Mouse (Mus musculus) erythroblast, adult 5-6 weeks (primary cell): ENCODE measurements around the gene Psmg4. TPM values are rescaled to one million over a fixed set of nuclear protein-coding genes. Genes with fewer than 3 reads are reported as not detected.

Source experiments
- ATAC-seq: replicated peaks from 2 replicates; pipeline ENCODE4 v1.8.0; 2016; ENCODE audit warnings: moderate number of reproducible peaks, mild to moderate bottlenecking, moderate TSS enrichment, inconsistent platforms; ENCODE audit not compliant: poor library complexity, low FRiP score, severe bottlenecking
- total RNA-seq, 2 experiments: library from RNA; stranded (forward) in 1 of 2; stranded (reverse) in 1 of 2; fragments of 150-400 nt in 1 of 2; fragments of 200-764, 138-1000 nt in 1 of 2; gene quantifications; 2 replicates each; pipeline versions ENCODE4 v1.2.3 to v1.2.4; 2015 to 2017; ENCODE audit warnings: low replicate concordance in 2 of 2

Psmg4 gene
- total RNA-seq (2015; ENCODE audit: low replicate concordance) (10.4 and 21.3 TPM in 2 replicates), total RNA-seq (2017; ENCODE audit: low replicate concordance) (14.7 and 14.8 TPM in 2 replicates)

DNA sequence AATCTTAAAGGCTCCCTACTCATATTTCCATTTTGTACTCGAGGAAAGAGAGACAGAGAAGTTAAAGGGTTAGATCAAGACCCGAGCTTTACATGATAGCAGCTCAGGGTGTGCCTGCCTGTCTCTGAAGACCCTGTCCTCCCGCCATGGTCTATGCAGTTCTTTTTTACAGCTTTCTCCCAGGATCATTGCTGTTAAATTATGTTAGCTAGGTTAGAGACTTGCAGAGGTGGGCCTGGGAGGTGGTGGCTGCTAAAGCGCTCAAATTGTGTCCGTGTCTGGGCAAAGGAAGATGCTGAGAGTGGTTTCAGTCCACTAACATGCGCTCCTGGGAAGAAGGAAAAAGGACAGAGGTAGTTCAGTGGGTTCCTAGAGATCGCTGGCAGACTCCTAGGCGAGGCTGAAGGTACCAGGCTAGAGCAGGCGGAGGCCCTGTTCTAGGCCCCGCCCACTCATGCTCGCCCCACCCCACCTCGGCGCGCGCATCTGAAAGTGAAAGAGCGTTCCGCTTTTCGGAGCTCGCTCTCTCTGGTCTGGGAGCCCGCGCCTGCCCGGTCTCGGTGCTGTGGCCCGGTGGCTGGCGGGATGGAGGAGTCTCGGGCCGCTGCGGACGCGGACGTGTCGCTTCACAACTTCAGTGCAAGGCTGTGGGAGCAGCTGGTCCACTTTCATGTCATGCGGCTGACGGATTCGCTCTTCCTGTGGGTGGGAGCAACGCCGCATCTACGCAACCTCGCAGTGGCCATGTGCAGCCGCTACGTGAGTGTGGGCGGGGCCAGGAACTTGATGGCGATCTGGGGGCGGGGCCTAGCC lies at the start of gene Psmg4:
Gene Psmg4 (plus strand): TSS at position 474 of the 813 bp plus-strand sequence.
- ATAC-seq = peak; percentile 97

DNA sequence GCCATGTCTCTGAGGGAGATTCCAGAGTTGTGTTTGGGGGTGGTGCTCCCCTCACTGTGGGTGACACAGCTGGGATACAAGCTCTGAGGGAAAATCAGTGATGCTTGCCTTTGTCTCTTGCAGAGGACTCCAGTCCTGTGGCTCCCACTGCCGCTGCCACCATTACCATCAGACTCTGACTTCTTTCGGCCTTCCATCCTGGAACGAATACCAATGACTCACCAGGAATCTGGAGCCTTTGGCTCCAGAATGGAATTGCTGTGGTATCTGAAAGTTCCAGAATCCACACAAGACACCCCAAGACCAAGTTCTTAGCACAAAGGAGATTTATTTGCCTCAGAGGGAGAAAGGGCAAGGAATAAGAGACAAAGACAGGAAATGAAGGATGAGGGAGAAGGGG lies 49.7 kb upstream of the Psmg4 start:
- no peak for ATAC-seq

DNA sequence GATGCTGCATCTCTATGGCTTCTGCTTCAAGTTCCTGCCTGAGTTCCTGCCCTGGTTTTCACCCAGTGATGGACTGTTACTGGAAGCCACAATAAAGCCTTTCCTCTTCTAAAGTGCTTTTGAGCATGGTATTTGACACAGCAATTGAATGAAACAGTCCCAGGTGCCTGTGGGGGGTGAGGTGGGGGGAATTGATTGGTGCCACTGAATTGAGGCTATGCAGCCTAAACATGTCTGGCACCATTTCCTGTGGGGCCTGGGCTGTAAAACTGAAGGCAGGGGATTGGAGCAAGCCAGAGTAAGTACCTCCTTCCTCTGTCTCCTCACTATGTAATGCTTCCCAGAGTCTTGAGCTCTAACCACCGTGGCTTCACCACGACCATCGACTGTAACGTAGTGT lies 48.1 kb upstream of the Psmg4 start:
- no peak for ATAC-seq

DNA sequence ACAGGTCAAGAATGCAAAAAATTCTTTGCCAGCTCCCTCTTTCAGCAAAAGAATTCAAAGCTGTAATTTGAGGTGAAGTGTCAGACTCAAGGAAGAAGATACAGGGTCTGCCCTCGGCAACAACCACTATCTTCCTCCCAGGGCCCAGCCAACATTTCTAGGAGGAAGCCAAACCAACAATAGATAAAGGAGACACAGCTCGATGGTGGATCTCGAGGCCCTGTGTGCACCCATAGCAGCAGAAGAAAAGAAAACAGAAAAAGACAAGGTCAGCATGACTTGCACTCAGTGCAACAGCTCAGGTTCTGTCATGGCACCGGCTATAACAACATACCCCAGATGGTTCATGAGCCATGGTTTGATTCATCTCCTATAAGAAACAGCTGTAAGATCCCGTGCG lies 46.3 kb upstream of the Psmg4 start:
- peak; percentile 24; the same call in 1 of the 2 replicates for ATAC-seq

DNA sequence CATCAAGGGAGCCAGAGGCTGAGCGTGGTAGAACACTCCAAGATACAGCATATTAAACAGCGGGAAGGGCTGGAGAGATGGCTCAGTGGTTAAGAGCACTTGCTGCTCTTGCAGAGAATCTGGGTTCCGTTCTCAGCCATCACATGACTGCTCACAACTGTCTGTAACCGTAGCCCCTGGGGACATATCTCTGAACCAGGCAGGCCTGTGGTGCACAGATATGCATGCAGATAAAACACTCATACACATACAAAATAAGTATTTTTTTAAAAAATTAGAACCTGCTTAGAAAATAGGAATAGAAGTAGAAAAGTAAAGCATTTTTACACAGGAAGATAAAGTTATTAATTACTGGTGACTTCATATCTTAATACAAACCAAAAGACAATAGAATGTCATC lies 43.9 kb upstream of the Psmg4 start:
- ATAC-seq = 0 out of 2 replicates have a peak, but pooled peaks have one; percentile 57

DNA sequence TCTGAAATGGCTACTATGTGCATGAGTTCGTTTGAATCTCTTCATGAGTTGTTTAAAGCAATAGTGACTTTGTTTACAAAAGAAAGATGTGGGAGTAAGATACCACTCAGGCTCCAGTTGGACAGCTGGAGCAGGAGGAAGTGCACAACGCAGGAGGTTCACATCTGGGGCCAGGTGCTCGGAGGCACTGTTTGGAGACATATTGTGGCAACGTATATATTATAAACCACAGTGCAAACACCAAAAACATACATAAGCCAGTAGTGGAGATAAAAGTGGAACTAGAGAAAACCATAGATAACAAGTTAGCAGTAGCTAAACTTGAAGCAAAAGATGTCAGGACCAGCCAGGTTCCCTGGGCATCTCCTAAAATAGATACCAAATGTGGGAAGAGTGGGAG lies 43.4 kb upstream of the Psmg4 start:
- no peak for ATAC-seq

DNA sequence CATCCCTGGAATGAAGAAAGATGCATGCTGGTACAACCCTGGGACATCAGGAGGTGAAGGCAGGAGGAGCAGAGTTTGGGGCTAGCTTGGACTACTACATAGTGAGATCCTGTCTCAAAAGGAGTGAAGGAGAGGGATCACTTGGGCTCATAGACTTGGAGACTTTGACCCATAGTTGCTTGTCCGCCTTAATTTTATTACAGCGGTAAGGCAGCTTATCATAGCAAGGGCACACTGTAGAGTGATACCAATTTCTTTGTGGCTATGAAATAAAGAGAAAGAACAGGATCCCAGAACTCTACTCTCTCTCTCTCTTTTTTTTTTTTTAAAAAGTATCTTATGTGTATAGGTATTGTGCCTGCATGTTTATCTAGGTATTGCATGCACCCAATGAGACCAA lies 42.2 kb upstream of the Psmg4 start:
- no peak for ATAC-seq

DNA sequence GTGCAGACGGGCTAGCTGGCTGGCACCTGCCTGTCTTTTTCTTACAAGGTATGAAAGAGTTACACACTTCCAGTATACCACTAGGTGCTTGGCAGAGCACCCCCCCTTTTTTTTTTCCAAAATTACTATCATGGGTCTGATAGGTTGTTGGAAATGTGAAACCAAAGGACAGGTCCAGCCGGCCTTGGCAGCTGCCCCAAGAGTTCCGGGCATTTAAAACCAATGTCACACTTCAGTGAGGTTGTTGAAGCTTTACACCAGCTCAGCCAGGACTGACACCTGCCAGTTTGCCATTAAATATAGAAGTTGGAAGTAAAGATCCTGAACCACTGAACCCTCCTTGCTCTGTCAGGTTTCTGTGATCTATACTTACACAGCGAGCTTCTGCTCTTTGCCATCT lies 37.1 kb upstream of the Psmg4 start:
- no peak for ATAC-seq

DNA sequence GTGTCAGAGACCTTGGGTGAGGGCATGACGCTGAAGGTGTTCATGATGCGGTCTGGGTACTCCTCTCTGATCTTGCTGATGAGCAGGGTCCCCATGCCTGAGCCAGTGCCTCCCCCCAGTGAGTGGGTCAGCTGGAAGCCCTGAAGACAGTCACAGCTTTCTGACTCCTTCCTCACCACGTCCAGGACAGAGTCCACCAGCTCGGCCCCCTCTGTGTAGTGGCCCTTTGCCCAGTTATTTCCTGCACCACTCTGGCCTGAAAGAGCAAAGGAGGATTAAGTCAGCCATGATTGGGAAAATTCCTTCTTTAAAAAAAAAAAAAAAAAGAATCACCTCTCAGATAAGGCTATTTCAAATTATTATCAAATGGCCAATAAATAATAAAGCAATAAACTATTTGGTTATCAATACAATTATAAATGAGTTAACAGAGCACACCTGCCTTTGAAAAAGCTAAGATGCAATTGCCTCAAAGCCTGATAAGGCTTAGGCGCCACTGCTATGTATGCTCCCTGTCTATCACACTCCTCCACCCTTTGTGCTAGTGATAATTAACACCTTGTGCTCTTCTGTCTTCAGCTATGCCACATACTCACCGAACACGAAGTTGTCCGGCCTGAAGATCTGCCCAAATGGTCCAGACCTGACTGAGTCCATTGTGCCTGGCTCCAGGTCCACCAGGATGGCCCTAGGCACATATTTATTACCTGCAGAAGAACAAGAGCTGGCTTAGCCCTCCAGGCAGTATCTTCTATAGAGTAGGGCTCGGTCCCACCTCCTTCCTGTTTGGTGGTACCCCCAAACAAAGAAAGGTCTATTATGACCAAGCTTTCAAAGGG lies 34.3 kb upstream of the Psmg4 start:
- no peak for ATAC-seq

DNA sequence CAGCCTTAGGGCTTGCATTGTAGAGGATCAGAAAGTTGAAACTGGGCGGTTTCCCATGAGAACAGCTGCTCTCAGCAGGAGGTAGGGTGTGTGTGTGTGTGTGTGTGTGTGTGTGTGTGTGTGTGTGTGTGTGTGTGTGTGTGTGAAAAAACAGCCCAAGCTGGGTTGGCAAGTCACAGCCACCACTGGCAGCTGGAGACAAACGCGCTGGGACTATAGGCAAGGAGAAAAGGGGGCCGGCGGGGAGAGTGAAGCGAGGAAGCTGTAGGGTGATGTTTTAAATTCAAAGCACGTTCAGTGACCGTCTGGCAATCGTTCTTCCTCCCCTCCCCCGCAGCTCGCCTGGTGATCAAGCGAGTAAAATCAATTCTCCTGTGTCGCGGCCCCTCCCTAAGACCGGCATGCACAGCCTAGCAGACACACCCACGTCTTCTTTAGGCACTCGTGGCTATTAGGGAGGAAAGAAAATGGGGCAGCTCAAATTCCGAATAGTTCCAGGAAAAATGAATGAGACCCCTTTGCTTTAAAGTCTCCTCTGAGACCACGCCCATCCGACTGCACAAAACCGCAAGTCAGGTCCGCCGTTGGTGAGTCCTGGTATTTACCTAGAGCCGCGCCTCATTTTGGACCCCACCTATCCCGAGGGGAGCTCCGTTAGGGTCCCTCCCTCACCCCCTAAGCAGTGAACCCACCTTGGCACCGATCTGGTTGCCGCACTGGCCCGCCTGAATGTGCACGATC lies 33.1 kb upstream of the Psmg4 start:
- ATAC-seq = no peak

DNA sequence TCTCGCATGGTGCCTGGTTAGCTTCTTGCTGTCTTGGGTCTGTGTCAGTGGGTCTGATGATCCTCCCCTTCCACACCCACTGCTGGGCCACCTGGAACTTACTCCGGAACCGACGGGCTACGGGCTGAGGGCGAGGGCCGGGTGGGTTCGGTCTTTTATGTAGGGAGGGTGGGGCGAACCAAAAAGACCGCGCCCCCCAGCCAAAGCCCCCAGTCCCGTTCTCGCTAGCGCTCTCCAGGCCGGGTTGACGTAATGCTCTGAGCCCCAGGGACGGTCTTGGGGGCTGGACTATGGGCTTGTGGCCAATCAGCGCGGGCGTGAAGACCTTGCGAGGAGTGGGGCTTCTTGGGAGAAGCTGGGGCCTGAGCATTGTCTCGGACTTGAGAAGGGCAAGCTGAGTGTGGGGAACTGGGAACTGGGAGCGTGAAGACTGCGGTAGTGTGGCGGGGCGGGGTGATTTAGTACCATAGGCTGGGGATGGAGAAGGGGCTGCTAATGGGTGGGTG lies 32.5 kb upstream of the Psmg4 start, which contains the start of gene Tubb2b:
Gene Tubb2b (minus strand): TSS at position 241 of the 506 bp plus-strand sequence.
- ATAC-seq = no peak

DNA sequence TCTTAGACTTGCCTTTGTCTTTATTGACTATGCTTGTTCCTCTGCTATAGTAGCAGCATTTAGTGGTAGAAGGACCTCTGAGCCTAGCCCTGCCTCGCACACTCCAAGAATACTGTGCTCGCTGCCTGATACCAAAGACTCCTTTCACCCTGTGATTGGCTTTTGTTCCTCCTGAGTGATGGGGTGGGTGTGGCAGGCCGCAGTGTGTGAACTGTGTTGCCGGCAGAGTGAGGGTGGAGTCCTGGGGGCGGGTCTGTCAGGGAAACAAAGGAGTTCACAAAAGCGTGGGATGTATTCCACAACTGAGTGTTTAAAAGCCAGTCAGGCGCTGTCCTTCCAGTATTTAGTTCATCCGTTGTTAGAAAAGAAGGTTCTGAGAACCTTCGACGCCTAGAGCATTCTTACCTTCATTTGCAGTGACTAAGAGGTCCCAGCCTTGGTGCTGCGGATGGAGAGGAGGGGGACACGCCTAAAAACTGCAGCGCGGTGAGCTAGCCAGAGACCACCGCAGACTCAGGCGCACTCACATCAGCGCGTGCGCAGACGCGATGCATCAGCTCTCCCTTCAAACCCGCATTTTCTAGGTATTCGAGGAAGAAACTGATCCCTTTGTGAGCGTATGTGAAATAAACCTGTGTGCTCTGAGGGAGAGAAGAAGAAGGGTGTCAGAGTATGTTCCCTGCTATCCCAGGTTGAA lies 31.6 kb upstream of the Psmg4 start:
- ATAC-seq = no peak

DNA sequence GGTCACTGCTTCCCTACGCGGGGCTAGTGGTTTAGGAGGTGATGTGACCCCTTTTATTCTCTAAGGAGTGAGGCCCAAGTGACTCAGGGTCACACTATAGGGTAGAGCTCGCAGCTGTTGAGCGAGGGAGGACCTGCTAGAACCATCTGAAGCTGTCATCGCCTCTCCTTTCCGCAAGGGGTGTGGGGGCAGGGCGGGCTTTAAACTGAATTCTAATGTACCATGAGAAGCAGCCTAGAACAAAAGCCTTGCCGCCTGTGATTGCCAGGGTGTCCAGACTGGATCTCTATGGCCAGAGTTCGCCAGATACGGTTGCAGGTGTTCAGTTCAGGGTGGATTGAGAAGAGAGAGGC lies 31.1 kb upstream of the Psmg4 start:
- no peak for ATAC-seq

DNA sequence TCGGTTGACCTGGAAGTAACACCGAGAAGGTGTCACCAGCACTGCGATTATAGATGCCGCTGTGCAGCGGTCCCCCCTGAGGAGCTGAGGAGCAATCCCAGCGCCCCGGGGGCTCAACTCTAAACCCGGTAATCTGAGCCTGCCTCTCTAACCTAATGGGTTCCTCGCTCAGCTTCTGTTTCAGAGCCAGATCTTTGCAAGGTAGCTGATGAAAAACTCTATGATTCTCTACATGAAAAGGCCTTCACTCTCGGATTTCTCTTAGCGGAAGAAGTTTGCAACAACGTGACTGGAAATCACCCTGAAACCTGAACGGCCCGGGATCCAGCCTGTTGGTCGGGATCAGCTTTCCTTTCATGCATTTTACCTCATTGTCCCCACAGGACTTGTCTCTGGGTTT lies 30.5 kb upstream of the Psmg4 start:
- no peak for ATAC-seq

DNA sequence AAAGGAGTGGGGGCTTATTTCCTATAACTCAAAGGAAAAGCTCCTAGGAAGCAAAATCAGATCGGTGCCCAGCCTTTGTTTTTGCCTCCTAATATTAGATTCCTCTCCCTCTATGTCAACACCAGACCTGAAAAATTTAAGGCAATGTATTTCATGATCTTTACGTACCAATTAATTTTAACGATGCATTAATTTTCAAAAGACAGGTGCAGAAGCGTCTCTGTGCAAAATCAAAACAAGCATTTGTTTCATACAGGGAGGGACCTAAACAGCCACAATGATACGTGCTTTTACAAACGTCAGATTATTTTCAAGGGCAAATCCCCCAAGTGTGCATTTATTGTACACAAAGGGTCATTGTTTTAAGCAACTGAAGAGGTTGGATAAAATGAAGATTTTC lies 29.9 kb upstream of the Psmg4 start:
- ATAC-seq = no peak

DNA sequence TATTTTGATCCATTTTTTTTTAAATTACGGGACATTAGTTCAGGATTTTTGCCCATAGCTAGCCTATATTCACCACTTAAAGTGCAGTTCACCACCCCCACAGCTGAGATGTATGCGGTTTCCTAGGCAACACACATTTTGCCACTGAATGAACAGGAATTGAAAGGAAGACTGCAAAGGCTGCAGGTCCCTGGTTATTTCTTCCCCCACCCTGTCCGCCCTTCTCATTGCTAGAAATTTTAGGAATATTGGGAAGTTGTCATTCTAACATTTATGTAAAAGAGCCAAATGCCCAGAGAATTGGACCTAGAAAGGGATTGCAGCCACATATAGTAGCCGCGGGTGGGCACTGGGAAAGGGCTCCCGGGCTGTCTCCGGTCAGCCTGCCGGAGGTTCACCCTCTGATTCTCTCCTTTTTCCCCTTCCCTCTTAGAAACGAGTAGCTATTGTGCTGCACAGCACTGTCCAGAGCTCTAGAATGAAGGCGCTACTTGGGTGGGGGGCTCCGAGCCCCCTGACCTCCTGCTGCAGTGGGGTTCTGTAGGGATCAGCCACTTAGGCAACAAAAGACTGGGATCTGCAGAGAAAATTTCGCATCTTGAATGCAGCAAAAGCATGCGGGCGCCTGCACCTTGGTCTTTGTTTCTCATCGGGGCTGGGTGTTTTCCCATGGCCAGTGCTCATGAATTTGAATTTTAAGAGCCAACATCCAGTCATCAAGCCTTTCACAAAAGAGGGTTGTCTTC lies 29.3 kb upstream of the Psmg4 start:
- no peak for ATAC-seq

DNA sequence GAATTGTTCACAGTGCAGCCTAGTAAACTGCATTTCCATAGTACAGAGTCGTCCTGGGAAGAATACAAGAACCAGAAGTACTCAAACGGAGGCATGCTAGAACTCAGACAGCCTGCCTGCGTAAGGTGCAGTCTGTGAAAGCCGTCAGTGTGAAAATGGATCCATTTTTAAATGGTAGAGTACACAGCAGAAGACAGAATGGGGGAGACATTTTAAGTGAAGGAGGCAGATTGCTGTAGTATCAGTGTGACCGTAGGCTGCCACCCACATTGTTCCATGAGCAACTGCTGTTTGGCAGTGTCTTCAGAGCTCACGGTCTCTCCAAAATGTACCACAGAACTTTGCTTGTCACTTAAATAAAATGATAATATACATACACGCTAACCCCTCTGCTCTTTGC lies 28.5 kb upstream of the Psmg4 start:
- no peak for ATAC-seq

DNA sequence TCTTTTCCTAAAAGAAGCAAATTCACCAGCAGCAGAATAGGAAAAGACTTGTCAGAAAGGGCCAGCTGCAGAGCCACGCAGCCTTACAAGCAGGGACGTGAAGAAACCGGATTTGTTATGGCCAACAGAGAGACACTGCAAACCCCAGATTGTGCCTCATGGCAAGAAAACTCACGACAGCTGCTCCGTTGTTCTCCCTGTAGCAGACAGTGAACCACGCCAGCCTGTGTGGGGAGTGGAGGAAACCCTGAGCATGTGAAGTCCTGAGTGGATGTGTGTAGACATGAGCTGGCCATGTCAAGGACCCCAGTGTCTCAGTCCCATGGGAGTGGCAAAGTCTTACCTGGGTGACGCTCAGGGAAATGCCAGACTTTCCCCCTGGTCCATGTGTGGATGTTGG lies 26.2 kb upstream of the Psmg4 start:
- ATAC-seq = no peak

DNA sequence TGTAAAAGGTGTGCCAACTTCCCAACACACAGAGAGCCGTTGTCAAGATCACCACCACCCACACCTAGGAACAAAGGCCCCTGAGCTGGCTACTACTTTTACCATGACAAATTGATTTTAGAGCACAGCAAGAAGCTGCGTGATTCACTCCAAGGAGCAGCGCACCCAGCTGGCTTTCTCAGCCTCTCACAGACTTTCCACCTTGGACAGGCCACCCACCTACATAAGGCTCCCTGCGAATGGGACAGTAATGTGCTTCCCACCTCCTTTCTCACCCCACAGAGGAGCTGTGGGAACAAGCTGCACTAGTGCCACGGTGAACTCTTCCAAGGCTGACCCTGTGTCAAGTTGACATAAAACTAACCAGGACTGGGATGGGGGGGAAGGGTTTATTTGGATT lies 19.4 kb upstream of the Psmg4 start:
- no peak for ATAC-seq
